Mouse (Mus musculus) intestine, embryonic 15.5 days (tissue): ENCODE measurements around the gene Gimap1. TPM values are rescaled to one million over a fixed set of nuclear protein-coding genes. Genes with fewer than 3 reads are reported as not detected.

ENCODE experiments used
- ATAC-seq: fragments of 200-750 bp; cut with Nextera tagmentation; 2 replicates; pipeline ENCODE4 v1.8.0; 2017; ENCODE audit warnings: moderate TSS enrichment, moderate library complexity
- H3K27ac ChIP-seq: fragments of 300-500 bp; sonication (generic); 2 replicates; pipeline ENCODE4 v1.5.1; 2015; ENCODE audit warnings: mild to moderate bottlenecking, inconsistent platforms
- H3K27me3 ChIP-seq: fragments of 300-500 bp; sonication (generic); replicated peaks from 2 replicates; pipeline ENCODE4 v1.6.1; 2015; ENCODE audit warnings: inconsistent platforms
- H3K36me3 ChIP-seq: fragments of 300-500 bp; sonication (generic); 2 replicates; pipeline ENCODE4 v1.6.1; 2015; ENCODE audit warnings: inconsistent platforms
- H3K4me1 ChIP-seq: fragments of 300-500 bp; sonication (generic); replicated peaks from 2 replicates; pipeline ENCODE4 v1.6.1; 2015; ENCODE audit warnings: inconsistent platforms
- H3K4me2 ChIP-seq: fragments of 300-500 bp; sonication (generic); replicated peaks from 2 replicates; pipeline ENCODE4 v1.6.1; 2015; ENCODE audit warnings: mild to moderate bottlenecking, inconsistent platforms
- H3K4me3 ChIP-seq: fragments of 300-500 bp; sonication (generic); replicated peaks from 2 replicates; pipeline ENCODE4 v1.5.1; 2015; ENCODE audit warnings: inconsistent platforms
- H3K9ac ChIP-seq: fragments of 300-500 bp; sonication (generic); 2 replicates; pipeline ENCODE4 v1.6.1; 2015; ENCODE audit warnings: inconsistent platforms
- H3K9me3 ChIP-seq: fragments of 300-500 bp; sonication (generic); 2 replicates; pipeline ENCODE4 v1.6.1; 2016; ENCODE audit warnings: inconsistent platforms
- WGBS: fragments of 180-500 bp; shearing (Covaris S2); methylation state at CpG from one replicate; pipeline ENCODE4 v1.1.7; 2015; 5-methylcytosine and 5-hydroxymethylcytosine counted together
- polyA plus RNA-seq: library from polyadenylated mRNA; unstranded; fragments of >200 nt; fragmentation: Nextera tagmentation; extraction: Ambion mirVana; gene quantifications from 2 replicates; pipeline ENCODE4 v1.2.1, GENCODE M21; 2015

Gimap1 gene
- polyA plus RNA-seq, 1 experiment from 2014 or later = 31.0 TPM

DNA sequence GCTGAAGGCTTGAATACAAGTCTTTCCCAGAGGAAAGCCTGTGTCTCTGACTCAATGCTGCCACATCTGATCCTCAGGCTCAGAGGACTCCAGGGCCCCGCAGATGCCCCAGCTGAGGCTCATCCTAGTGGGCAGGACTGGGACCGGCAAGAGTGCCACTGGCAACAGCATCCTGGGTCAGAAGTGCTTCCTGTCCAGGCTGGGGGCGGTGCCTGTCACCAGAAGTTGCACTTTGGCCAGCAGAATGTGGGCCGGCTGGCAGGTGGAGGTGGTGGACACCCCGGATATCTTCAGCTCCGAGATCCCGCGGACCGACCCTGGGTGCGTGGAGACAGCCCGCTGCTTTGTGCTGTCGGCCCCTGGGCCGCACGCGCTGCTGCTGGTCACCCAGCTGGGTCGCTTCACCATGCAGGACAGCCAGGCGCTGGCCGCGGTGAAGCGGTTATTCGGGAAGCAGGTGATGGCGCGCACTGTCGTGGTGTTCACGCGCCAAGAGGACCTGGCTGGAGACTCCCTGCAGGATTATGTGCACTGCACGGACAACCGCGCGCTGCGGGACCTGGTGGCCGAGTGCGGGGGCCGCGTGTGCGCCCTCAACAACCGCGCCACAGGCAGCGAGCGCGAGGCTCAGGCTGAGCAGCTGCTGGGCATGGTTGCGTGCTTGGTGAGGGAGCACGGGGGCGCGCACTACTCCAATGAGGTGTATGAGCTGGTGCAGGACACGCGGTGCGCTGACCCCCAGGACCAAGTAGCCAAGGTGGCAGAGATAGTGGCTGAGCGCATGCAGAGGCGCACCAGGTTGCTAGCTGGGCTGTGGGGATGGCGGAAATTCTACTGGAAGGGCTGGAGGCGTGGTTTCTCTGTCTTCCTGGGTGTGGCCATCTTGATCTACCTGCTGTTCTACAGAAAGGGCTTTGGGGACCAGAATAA is 3.8 kb downstream of the Gimap1 start:
- WGBS = 4% methylated on average over 52 of the region's 52 CpGs

DNA sequence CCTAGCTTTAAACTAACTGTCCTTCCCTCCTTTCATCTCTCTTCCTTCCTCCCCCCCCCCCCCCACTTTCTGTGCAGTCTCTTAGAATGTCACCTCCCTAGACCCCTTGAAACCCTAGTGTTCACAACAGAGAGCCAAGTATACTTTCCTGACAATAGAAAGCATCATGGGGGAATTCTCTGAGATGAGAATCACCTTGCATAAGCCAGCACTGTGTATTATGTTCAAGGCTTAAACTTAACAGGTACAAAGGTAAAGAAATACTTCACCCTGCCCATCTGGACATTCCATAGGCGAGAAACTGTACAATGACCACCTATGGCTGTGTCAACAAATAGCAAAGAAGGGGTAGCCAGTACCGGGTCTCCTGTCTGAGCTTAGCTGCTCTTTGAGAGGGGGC is 6.6 kb downstream of the Gimap1 start:
- 52% methylated on average over 2 of the region's 2 CpGs for WGBS
- no peaks in the 10 kb centered on the region for H3K36me3 ChIP-seq
- H3K4me3 ChIP-seq = no peak overlapping the region
- H3K27ac ChIP-seq = 0 out of 2 replicates have a peak overlapping the region, but pooled peaks have one; percentile 44
- H3K27me3 ChIP-seq = peaks cover 10% of the 10 kb centered on the region
- no peak for ATAC-seq
- 0 out of 2 replicates have a peak overlapping the region, but pooled peaks have one; percentile 3 for H3K4me2 ChIP-seq
- H3K9ac ChIP-seq = no peak overlapping the region
- H3K4me1 ChIP-seq = peaks cover 19% of the 10 kb centered on the region
- H3K9me3 ChIP-seq = no peaks in the 10 kb centered on the region

More for the DNA sequence above, 3.8 kb downstream of the Gimap1 start:
- no peaks in the 10 kb centered on the region for H3K9me3 ChIP-seq
- H3K4me3 ChIP-seq = peak overlapping the region; percentile 50
- peaks cover 10% of the 10 kb centered on the region for H3K27me3 ChIP-seq
- H3K4me2 ChIP-seq = peak overlapping the region; percentile 89
- H3K4me1 ChIP-seq = peaks cover 19% of the 10 kb centered on the region
- H3K9ac ChIP-seq = peak overlapping the region; percentile 54
- no peaks in the 10 kb centered on the region for H3K36me3 ChIP-seq
- peak; percentile 73 for ATAC-seq
- H3K27ac ChIP-seq = peak overlapping the region; percentile 89

DNA sequence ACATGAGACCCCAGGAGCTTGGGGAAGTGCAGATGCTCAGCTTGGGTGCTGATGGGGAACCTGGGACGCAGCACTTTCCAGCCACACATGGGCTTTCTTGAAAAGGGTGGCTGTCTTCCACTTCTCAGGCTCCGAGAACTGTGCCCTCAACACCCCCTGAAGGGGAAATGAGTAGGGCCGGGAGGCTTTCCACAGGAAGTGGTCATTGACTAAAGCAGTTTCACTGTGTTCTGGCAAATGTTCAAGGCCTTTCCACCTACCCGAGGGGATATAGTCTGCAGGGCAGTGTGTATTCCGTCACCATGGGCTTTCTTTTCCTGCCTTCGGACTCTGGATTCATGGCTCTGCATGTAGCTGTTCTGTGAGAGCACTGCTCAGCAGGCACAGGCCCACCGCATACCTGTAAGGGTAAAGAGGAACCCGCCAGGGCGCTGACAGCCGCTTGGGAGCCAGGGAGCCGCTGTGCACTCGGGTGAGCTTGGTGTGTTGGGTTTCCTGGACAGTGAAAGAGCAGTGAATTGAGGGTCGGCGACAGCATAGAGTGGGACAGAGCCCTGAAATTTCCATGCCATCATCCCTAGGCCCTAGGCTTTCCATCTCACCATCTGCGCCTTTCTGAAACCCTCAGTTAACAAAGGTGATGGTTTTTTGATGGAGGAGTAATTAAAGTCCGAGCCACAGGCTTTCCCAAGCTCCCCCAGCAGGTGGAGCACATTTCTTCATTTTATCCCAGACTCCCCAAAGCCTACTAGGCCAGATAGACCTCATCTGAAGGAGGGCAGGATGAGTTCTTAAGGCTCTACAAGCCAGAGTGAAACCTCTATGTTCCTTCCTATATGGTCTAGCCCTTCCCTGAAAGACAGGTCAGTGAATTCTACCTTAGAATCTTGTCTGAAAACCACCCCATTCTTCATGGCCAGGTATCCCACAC is 7.4 kb downstream of the Gimap1 start, which contains the start of gene Gimap5:
Gene Gimap5, plus strand, starts transcription at position 239 of the 931 bp plus-strand sequence.
- H3K4me3 ChIP-seq = 0 out of 2 replicates have a peak within 1 kb of the TSS, but pooled peaks have one; percentile 6
- ATAC-seq = no peak
- peaks cover 19% of the 10 kb centered on the region for H3K4me1 ChIP-seq
- H3K27ac ChIP-seq = peak within 1 kb of the TSS; percentile 64
- H3K36me3 ChIP-seq = no peaks in the 10 kb centered on the region
- peak within 1 kb of the TSS; percentile 24 for H3K4me2 ChIP-seq
- WGBS = 43% methylated on average over 16 of the region's 16 CpGs
- no peak within 1 kb of the TSS for H3K9ac ChIP-seq
- no peaks in the 10 kb centered on the region for H3K9me3 ChIP-seq
- H3K27me3 ChIP-seq = peaks cover 10% of the 10 kb centered on the region

DNA sequence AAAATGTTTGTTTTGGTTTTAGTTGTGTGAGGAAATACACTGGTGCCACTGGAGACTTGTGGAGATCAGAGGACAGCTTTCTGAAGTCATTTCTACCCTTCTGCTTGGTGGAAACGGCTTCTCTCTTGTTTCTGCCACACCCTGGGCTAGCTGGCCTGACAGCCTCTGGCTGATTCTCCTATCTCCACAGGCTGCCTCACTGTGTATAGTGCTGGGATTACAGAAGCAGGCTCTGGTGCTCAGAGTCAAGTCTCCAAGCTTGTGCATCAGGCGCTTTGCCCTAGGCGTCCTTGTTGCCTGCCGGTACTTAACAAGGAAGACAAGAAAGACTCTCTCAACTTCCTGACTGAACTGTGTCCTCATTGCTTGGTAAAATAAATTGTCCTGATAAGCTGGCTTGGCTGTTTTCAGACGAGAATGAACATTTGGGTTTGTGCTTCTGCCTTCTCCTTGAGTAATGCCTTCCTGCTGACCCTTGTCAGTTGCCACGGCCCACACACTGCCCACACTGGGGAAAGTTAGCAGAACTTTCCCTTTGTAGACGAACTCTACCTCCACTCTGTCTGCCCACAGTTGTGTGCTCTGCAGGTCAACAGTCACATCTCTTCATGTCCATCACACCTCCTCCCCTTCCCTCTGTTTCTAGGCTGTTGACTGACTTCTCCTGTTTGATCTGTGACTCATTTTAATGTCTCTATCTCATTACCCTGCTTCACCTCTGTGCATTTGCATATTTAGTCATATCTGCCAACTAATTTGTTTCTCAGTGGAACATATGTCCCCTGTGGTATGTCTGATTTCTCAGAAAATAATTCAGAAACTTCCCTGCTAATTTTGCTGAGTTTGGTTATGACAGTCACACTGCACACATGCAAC is 8.5 kb downstream of the Gimap1 start:
- peaks cover 7% of the 10 kb centered on the region for H3K27me3 ChIP-seq
- H3K27ac ChIP-seq = 0 out of 2 replicates have a peak overlapping the region, but pooled peaks have one; percentile 32
- peak overlapping the region; percentile 24 for H3K4me2 ChIP-seq
- H3K4me1 ChIP-seq = peaks cover 13% of the 10 kb centered on the region
- 34% methylated on average over 7 of the region's 7 CpGs for whole genome bisulfite sequencing
- H3K9me3 ChIP-seq = no peaks in the 10 kb centered on the region
- H3K9ac ChIP-seq = no peak overlapping the region
- no peaks in the 10 kb centered on the region for H3K36me3 ChIP-seq
- no peak for ATAC-seq
- no peak overlapping the region for H3K4me3 ChIP-seq

DNA sequence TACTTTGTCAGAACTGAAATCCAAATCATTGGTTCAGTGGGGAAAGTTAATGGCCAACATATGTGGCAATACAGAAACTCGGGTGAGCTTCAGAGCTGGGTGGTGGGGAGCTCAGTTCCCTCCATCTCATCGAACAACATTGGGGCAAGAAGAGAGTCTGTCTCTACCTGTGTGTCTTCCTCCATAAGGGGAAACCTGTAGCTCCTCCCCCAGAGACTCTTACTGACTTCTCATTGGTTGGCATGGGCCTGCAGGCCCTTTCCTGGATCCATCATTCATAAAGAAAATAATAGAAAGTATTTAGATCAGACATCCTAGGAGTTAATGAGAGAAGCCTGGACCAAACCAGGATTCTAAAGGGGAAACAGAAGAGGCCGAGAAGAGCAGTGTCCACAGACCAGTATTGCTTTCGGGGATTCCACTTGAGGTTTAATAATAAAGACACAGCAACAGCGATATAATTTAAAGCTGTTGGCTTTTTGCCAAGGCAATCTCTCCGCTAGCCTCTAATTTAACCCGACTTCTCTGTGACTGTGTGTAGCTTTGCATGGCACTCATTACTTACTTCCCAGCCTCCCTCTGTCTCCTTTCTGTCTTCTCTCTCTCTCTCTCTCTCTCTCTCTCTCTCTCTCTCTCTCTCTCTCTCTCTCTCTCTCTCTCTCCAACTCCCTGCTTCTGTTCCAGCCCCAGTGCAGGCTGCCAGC is 24.9 kb downstream of the Gimap1 start:
- no peak for ATAC-seq
- WGBS = 54% methylated on average over 7 of the region's 7 CpGs
- H3K4me3 ChIP-seq = no peak overlapping the region
- H3K27me3 ChIP-seq = no peaks in the 10 kb centered on the region
- H3K27ac ChIP-seq = no peak overlapping the region
- H3K4me1 ChIP-seq = peaks cover 8% of the 10 kb centered on the region
- H3K36me3 ChIP-seq = no peaks in the 10 kb centered on the region
- no peaks in the 10 kb centered on the region for H3K9me3 ChIP-seq
- no peak overlapping the region for H3K4me2 ChIP-seq
- no peak overlapping the region for H3K9ac ChIP-seq

DNA sequence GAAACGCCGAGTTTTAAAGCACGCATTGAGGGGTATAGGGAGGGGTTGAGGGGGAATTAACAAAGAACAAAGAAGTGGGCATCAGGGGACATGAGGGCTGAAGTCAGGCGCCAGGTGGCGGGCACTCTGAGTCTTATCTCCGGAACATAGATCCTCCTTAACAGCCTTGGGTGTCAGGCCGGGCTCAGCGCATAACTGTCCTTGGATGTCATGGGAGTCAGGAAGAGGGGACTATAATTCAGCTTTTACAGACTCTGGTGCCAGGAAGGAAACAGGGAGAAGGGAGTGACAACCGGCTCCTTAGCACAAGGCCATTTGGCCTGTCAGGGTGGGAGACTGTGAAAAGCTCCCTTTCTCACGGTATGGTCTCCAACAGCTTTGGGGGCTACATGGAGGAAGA is 25.6 kb downstream of the Gimap1 start:
- H3K27me3 ChIP-seq = no peaks in the 10 kb centered on the region
- WGBS = 92% methylated on average over 10 of the region's 10 CpGs
- H3K4me1 ChIP-seq = peaks cover 8% of the 10 kb centered on the region

DNA sequence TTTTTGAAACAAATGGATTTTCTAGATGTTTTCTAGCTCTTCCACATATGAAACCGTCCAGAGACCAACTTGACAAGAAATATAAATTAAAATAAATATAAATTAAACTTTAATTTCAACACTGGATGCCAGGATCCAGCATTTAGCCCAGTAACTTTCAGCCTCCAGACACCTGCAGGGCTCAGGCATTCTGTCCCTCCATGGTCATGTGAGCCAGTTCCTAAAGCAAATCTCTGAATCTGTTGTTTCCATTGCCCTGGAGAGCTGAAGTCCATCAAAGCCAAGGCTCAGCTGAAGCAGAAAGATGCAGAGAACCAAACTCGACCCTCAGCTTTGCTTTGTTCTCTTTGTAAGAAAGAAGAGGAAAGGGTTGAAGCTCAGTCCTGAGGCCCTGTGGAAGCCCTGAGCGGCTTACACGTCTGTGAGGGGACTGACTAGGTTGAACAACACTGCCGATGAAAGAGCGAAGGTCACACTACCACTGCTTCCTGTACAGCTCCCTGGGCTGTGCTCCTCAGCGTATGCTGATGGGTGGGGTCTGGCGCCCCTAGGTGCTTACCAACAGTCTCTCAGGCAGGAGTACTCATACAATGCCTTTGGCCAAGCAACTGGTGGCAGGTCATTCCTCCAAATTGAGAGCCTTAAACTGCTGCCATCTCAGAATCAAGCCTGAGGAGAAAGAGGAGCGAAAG is 29.5 kb downstream of the Gimap1 start:
- Histone ChIP-seq H3K36me3 (no peaks in the 10 kb centered on the region), H3K4me2 (0 out of 2 replicates have a peak overlapping the region, but pooled peaks have one; percentile 9), H3K9me3 (no peaks in the 10 kb centered on the region), H3K27me3 (no peaks in the 10 kb centered on the region), H3K4me1 (peaks cover 8% of the 10 kb centered on the region), H3K9ac (no peak overlapping the region), H3K27ac (peak overlapping the region; percentile 51), H3K4me3 (no peak overlapping the region)
- WGBS = 65% methylated on average over 9 of the region's 9 CpGs
- peak; percentile 89 for ATAC-seq

More for the DNA sequence above, 25.6 kb downstream of the Gimap1 start:
- no peaks in the 10 kb centered on the region for H3K9me3 ChIP-seq
- no peak overlapping the region for H3K9ac ChIP-seq
- H3K4me2 ChIP-seq = no peak overlapping the region
- no peak overlapping the region for H3K4me3 ChIP-seq
- no peak for ATAC-seq
- no peak overlapping the region for H3K27ac ChIP-seq
- H3K36me3 ChIP-seq = no peaks in the 10 kb centered on the region

DNA sequence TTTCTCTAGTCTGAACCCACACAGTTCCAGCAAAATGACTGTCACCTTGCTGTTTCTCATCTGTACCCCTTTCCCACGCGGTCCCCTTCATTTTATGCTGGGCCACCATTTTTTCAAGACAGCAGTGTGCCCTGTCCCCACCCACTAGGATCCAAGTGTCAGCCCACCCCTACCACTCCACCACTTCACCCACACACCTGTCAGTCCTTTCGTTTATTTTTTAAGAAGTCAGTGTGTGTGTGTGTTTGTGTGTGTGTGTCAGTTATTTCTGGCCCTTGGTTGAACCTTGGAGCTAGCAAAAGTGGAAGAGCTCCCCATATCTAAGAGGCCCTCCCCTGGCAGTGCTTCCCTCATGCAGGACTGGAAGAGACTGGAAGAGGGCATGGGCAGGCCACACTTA is 30.1 kb downstream of the Gimap1 start:
- no peak overlapping the region for H3K4me3 ChIP-seq
- ATAC-seq = 0 out of 2 replicates have a peak, but pooled peaks have one; percentile 41
- no peak overlapping the region for H3K4me2 ChIP-seq
- peaks cover 5% of the 10 kb centered on the region for H3K4me1 ChIP-seq
- no peaks in the 10 kb centered on the region for H3K36me3 ChIP-seq
- H3K27me3 ChIP-seq = no peaks in the 10 kb centered on the region
- H3K9ac ChIP-seq = no peak overlapping the region
- WGBS = 79% methylated on average over 3 of the region's 3 CpGs
- 0 out of 2 replicates have a peak overlapping the region, but pooled peaks have one; percentile 51 for H3K27ac ChIP-seq
- H3K9me3 ChIP-seq = no peaks in the 10 kb centered on the region

DNA sequence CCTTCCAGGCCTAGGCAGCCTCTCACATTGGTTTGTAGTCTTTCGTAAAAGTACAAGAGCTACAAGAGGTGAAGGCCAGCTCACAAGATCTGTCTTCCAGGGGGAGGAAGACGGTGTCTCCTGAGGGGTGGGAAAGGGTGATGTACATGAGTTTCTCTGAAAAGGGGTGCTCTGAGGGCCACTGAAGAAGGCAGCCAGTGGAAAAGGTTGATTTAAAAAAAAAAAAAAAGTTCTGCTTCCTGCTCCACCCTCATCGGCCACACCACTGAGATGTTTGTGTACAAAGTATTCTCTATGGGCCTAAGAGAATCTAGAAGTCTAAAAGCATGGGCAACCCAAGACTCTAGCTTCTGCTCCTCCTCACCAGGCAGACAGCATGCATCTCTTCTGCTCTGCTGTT is 31.8 kb downstream of the Gimap1 start, which contains the start of gene Gimap3:
Gene Gimap3, minus strand, starts transcription at position 156 of the 400 bp plus-strand sequence.
- Histone ChIP-seq H3K9ac (no peak within 1 kb of the TSS), H3K27me3 (no peaks in the 10 kb centered on the region), H3K4me2 (no peak within 1 kb of the TSS), H3K4me3 (no peak within 1 kb of the TSS), H3K4me1 (peaks cover 5% of the 10 kb centered on the region), H3K27ac (no peak within 1 kb of the TSS), H3K9me3 (no peaks in the 10 kb centered on the region), H3K36me3 (no peaks in the 10 kb centered on the region)
- 83% methylated on average over 3 of the region's 3 CpGs for WGBS
- ATAC-seq = no peak

DNA sequence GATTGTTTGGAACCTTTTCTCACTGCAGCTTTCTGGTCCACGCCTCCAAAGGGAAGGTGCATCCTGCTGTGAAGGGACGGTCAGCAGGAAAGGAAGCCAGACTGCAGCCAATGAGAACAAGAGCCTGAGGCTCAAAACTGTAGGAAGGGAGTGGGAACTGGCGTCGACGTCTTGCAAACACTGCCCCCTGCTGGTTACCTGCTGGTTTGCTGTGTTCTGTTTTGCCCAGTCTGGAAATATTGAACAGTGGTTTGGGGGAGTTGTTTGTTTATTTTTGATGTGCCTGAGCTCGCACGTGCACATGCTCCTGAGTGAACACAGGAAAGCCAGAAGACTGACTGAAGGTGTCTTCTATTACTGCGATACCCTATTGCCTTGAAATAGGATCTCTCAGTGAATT is 33.2 kb downstream of the Gimap1 start:
- peak; percentile 62; the same call in 1 of the 2 replicates for ATAC-seq
- no peaks in the 10 kb centered on the region for H3K36me3 ChIP-seq
- H3K9ac ChIP-seq = no peak overlapping the region
- H3K4me1 ChIP-seq = peaks cover 5% of the 10 kb centered on the region
- H3K9me3 ChIP-seq = no peaks in the 10 kb centered on the region
- H3K27ac ChIP-seq = no peak overlapping the region
- H3K4me2 ChIP-seq = no peak overlapping the region
- H3K27me3 ChIP-seq = no peaks in the 10 kb centered on the region
- WGBS = 8% methylated on average over 8 of the region's 8 CpGs
- no peak overlapping the region for H3K4me3 ChIP-seq
